Mouse (Mus musculus): ENCODE results near the gene Lin28a. TPM values are rescaled to one million over a fixed set of nuclear protein-coding genes. Genes with fewer than 3 reads are reported as not detected.
A peak's percentile ranks its signal among the peaks of the same experiment; 100 is the strongest.

Lin28a gene
- 0.27 and 0.64 TPM in 2 replicates for polyA plus RNA-seq (2015; fragmentation: Nextera tagmentation; extraction: Ambion mirVana)

DNA sequence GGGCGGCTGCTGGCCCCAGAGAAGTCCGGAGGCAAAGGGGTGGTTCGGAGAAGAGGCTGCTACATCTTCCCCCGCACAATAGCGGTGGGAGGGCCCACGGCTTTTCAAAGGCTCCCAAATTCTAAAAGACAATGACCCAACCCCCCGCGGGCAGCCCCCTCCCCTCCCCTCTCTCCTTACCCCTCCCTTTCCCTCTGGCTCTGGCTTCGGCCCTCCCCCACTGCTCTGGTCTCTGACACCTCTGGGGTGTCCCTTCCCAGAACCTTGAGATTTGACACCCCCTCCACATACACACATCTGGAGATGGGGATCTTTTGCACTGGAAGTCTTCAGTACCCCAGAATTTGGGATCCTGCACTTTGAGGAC lies at the start of gene Lin28a:
TSS of gene Lin28a (minus strand) at position 63 of the 367 bp plus-strand sequence.
- H3K4me3 ChIP-seq = peak within 1 kb of the TSS; percentile 37
- H3K9ac ChIP-seq = peak within 1 kb of the TSS; percentile 30
- peaks cover 38% of the 10 kb centered on the region for H3K4me1 ChIP-seq
- 0 out of 2 replicates have a peak, but pooled peaks have one; percentile 42 for ATAC-seq (replicated peaks)
- H3K36me3 ChIP-seq (replicated peaks) = no peaks in the 10 kb centered on the region
- peak within 1 kb of the TSS; percentile 63 for H3K4me2 ChIP-seq
- H3K27me3 ChIP-seq (replicated peaks) = peaks cover 11% of the 10 kb centered on the region; the same call in 1 of the 2 replicates
- H3K9me3 ChIP-seq = no peaks in the 10 kb centered on the region
- peak within 1 kb of the TSS; percentile 60 for H3K27ac ChIP-seq
- 0% methylated on average over 9 of the region's 9 CpGs for whole genome bisulfite sequencing

DNA sequence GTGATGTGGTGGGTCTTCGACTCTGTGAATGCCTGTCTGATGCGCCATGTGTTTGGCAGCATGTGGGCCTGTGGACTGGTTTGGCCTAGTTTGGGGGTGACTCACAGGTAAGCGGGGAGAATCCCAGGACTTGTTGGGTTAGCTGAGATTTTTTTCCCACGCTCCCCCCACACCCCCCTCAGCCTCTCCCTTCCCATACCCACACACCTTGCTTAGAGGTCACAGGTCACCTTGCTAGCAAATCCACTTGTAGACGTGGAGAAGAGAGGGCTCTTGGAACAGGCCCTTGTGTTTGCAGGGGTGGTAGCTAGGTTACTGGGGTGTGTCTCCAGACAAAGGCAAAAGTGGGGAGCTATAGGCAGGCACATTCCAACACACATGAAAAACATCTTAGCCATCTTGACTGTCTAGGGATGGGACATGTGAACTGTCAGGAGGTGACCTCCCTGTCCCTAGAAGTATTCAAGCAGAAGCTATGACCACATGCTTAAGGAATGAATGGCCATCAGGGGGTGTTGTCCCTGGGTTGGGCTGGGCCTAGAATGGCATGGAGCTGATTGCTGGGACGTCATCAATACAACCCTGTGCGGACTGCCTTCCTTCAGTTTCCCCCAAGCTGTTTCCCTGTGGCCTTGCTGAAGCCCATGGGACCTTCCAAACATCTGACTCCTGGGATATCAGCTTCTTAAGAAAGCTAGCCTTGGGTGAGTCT lies 49.3 kb upstream of the Lin28a start:
- WGBS = 79% methylated on average over 7 of the region's 7 CpGs

DNA sequence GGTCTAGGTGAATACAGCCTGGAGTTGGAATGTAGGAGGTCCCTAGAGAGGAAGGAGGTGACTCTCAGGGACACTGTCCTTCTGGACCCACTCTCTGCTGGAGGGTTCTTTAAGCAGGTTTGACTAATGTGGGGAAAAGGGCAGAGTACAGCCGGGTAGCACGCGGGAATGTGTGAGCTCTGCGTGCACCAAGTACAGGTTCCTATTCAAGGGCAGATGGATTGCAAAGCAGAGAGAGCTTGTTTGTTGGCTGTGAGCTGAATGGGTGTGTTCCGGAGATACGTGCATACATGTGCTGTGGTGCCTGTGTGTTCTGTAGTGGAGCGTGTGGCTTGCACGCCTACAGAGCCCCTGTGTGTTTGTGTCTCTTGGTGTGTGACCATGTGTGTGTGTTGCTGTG lies 48.7 kb upstream of the Lin28a start:
- no peak overlapping the region for H3K9ac ChIP-seq
- no peak overlapping the region for H3K4me2 ChIP-seq
- ATAC-seq (replicated peaks) = no peak
- H3K9me3 ChIP-seq = no peaks in the 10 kb centered on the region
- H3K27ac ChIP-seq = no peak overlapping the region
- WGBS = 95% methylated on average over 8 of the region's 8 CpGs
- H3K4me3 ChIP-seq = no peak overlapping the region
- H3K4me1 ChIP-seq = no peaks in the 10 kb centered on the region
- H3K27me3 ChIP-seq (replicated peaks) = no peaks in the 10 kb centered on the region
- H3K36me3 ChIP-seq (replicated peaks) = no peaks in the 10 kb centered on the region

More for the DNA sequence above, 49.3 kb upstream of the Lin28a start:
- Histone ChIP-seq H3K9me3 (no peaks in the 10 kb centered on the region), H3K9ac (no peak overlapping the region), H3K27me3 (replicated peaks) (no peaks in the 10 kb centered on the region), H3K4me3 (no peak overlapping the region), H3K4me2 (no peak overlapping the region), H3K27ac (no peak overlapping the region), H3K36me3 (replicated peaks) (no peaks in the 10 kb centered on the region), H3K4me1 (no peaks in the 10 kb centered on the region)
- no peak for ATAC-seq (replicated peaks)

DNA sequence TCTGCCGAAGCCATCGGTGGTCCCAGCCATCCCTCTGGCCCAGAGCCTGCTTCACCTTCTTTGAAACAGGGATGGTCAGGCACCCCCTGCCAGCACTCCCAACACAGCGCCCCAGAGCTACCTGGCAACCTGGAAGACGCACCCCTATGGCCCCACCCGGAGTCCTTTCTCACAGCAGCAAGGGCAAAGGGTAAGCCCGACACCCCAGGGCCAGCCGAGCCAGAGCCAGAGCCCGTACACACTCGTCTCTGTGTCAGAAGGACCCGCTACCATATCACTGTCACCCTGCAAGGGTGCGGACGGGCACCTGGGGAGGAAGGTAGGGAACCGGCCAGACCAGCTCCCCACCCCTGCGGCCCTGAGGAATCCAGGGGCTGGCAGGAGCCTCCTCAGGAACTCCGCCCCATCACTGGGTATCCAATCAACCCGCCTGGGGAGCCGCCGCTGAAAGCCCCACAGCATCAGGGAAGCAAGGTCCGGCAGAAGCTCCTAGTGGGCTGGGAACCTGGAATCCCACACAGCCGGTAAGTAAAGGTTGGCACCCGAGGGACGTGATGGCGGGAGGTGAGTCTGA lies 46.9 kb upstream of the Lin28a start:
- 20% methylated on average over 23 of the region's 23 CpGs for WGBS
- Histone ChIP-seq H3K9me3 (no peaks in the 10 kb centered on the region), H3K27ac (no peak overlapping the region), H3K4me2 (no peak overlapping the region), H3K27me3 (replicated peaks) (no peaks in the 10 kb centered on the region), H3K9ac (no peak overlapping the region), H3K36me3 (replicated peaks) (no peaks in the 10 kb centered on the region), H3K4me3 (no peak overlapping the region), H3K4me1 (no peaks in the 10 kb centered on the region)
- no peak for ATAC-seq (replicated peaks)

DNA sequence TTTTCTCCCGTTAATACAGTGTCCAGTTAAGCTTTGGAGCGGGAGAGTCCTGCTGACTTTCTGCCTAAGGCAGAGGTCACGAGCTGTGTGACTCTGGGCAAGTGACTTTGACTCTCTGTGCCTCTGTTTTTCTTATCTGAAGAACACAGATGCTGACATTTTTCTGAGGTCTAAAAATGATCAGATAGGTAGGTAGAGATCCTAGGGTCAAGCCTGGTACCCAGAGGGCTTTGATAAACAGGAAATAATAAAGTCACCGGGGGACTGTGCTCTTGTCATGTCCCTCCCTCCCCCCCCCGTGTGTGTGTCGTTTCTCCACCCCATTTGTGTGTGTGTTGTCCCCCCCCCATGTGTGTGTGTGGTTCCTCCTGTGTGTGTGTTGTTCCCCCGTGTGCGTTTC lies 43.9 kb upstream of the Lin28a start:
- H3K27me3 ChIP-seq (replicated peaks) = no peaks in the 10 kb centered on the region
- H3K27ac ChIP-seq = no peak overlapping the region
- H3K9me3 ChIP-seq = no peaks in the 10 kb centered on the region
- 53% methylated on average over 8 of the region's 8 CpGs for WGBS
- H3K4me1 ChIP-seq = no peaks in the 10 kb centered on the region
- H3K4me2 ChIP-seq = no peak overlapping the region
- no peak for ATAC-seq (replicated peaks)
- no peak overlapping the region for H3K9ac ChIP-seq
- no peaks in the 10 kb centered on the region for H3K36me3 ChIP-seq (replicated peaks)
- no peak overlapping the region for H3K4me3 ChIP-seq

DNA sequence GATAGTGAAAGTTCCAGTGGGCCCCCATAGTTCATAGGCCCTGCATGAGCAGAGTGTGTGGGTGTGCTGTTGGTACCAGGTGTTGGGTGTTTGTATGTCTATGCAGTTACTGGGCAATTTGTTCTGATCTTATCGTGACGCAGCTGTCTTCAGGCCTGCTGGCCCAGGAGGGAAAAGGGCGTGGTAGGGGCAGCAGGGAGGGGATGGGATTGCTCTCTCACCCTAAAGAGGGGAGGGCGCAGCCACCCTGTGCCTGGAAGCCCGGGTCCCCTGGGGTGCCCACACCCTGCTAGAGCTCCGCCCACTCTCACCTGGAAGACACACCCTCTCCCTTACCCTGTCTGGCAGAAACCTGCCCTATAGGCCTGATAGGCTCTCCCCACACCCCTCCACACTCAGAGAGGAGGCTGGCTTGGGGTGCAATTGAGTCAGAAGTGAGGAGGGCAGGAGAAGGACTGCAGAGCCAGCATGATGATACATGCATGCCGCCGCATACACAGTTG lies 43.4 kb upstream of the Lin28a start:
- Histone ChIP-seq H3K27ac (no peak overlapping the region), H3K4me3 (no peak overlapping the region), H3K4me1 (no peaks in the 10 kb centered on the region), H3K27me3 (replicated peaks) (no peaks in the 10 kb centered on the region), H3K36me3 (replicated peaks) (no peaks in the 10 kb centered on the region), H3K9ac (no peak overlapping the region), H3K4me2 (no peak overlapping the region), H3K9me3 (no peaks in the 10 kb centered on the region)
- 62% methylated on average over 8 of the region's 8 CpGs for WGBS
- no peak for ATAC-seq (replicated peaks)

DNA sequence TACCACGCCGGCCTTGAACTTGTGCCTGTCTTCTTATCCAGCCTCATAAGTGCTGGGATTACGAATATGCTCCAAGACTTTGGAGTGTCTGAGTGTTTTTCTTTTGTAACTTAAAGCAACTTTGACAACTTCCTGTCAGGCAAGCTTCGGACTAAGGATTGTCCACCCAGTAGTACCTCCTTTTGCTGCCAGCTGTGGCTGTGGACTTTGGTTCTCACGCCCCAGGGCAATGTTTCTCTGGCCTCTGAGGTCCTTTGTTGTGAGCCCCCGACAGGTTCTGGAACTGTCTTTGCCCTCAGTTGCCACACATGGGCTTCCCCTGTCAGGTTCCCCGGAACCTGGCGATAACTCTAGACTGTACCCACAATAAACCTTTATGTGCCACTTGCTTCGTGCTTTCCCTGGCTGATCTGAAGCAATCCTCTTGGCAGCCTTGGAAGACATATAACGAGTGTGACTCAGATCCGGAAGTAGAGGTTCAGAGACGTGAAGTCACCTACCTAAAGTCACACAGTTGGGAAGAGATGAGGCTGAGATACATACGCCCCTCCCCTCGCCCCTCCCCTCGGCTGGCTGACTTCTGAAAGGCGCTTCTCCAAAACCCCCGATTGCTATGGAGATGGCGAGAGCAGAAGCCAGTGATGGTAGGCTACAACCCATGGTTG lies 42.7 kb upstream of the Lin28a start:
- WGBS = 63% methylated on average over 18 of the region's 18 CpGs
- Histone ChIP-seq H3K27ac (no peak overlapping the region), H3K36me3 (replicated peaks) (no peaks in the 10 kb centered on the region), H3K4me3 (no peak overlapping the region), H3K9me3 (no peaks in the 10 kb centered on the region), H3K4me1 (no peaks in the 10 kb centered on the region), H3K27me3 (replicated peaks) (no peaks in the 10 kb centered on the region), H3K9ac (no peak overlapping the region), H3K4me2 (no peak overlapping the region)
- no peak for ATAC-seq (replicated peaks)

DNA sequence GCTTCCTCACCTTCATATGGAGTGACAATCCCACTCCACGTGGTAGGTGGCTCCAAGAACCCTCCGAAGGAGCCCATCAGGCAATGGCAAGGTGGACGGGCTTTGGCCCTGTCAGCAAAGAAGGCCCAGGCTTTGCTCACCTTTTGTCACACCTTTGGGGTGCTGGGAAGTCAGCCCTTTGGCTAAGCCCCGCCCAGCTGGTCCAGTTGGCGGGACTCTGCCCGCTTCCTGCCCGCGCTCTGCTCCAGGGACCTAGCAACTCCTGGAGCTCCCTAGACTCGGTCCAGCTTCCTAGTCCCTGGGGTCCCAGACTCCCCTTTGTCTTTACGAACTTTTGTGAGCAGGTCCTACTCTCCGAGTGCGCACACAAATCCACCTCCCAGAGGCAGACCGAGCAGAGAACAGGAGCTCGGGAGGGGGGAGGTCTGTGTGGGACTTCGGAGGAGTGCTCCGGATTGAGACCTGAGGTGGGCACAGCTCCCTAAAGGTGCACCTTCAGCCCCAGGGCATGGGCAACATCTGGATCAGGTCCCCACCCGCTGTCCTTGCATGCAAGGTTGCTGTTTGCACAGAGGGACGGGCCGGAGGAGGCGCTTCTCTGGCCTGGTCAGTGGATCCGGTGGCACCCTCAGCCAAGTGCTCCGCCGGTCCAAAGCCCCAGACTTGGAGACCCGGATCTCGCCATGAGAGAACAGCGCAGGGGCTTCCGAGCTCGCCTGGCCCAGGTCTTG lies 41.7 kb upstream of the Lin28a start, which contains the start of gene Crybg2:
TSS of gene Crybg2 (plus strand) at position 681 of the 731 bp plus-strand sequence.
- H3K4me3 ChIP-seq = no peak within 1 kb of the TSS
- H3K4me2 ChIP-seq = no peak within 1 kb of the TSS
- no peak within 1 kb of the TSS for H3K27ac ChIP-seq
- 51% methylated on average over 28 of the region's 28 CpGs for WGBS
- H3K27me3 ChIP-seq (replicated peaks) = no peaks in the 10 kb centered on the region
- no peaks in the 10 kb centered on the region for H3K36me3 ChIP-seq (replicated peaks)
- no peak within 1 kb of the TSS for H3K9ac ChIP-seq
- no peaks in the 10 kb centered on the region for H3K9me3 ChIP-seq
- no peaks in the 10 kb centered on the region for H3K4me1 ChIP-seq
- no peak for ATAC-seq (replicated peaks)

DNA sequence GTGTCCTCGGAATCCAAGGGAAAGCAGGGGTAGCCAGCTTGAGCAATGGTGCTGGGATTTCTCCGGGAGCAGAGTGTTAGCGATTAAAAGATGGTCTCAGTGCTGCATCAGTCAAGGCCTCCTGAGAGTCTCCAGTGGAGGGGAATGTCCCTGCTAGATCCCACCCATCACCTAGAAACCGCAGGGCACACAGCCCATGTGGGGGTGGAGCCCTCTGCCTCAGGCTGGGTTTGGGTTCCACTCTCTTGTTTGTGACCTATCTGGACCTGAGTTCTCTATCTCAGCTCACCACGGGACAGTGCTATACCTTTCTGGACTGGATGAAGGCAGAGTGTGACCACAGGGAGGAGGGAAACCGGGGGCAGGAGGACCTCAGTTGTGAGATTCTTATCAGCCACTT lies 40.3 kb upstream of the Lin28a start:
- Histone ChIP-seq H3K9ac (no peak overlapping the region), H3K9me3 (no peaks in the 10 kb centered on the region), H3K27me3 (replicated peaks) (no peaks in the 10 kb centered on the region), H3K4me1 (no peaks in the 10 kb centered on the region), H3K4me2 (no peak overlapping the region), H3K36me3 (replicated peaks) (no peaks in the 10 kb centered on the region), H3K27ac (no peak overlapping the region), H3K4me3 (no peak overlapping the region)
- 84% methylated on average over 6 of the region's 6 CpGs for WGBS
- ATAC-seq (replicated peaks) = no peak

DNA sequence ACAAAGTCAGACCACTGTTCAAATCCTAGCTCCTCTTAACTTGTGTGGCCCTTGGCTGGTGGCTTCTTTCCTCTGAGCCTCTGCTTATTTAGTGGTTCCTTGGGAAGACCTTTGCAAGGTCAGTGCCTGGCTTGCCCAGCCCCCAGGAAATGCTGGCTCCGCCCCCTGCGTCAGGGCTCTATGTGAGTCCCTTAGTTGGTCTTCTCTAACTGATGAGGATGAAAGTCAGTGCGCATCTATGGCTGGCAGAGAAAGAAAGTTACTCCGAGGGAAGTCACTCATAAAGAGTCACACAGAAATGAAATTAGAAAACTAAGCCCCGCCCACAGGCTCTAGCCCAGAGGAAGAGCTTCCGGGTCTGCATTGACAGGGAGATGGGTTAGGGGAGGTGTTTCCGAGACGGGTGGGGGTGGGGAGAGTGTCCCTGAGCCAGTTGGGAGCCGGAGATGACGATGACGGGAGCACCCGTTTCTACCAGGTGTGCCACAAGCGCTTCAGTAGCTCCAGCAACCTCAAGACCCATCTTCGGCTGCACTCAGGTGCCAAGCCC lies 39.6 kb upstream of the Lin28a start:
- Histone ChIP-seq H3K27ac (no peak overlapping the region), H3K36me3 (replicated peaks) (no peaks in the 10 kb centered on the region), H3K9me3 (no peaks in the 10 kb centered on the region), H3K4me2 (no peak overlapping the region; the same call in 1 of the 2 replicates), H3K27me3 (replicated peaks) (no peaks in the 10 kb centered on the region), H3K4me1 (no peaks in the 10 kb centered on the region), H3K9ac (no peak overlapping the region), H3K4me3 (no peak overlapping the region)
- no peak for ATAC-seq (replicated peaks)
- 31% methylated on average over 14 of the region's 14 CpGs for WGBS

DNA sequence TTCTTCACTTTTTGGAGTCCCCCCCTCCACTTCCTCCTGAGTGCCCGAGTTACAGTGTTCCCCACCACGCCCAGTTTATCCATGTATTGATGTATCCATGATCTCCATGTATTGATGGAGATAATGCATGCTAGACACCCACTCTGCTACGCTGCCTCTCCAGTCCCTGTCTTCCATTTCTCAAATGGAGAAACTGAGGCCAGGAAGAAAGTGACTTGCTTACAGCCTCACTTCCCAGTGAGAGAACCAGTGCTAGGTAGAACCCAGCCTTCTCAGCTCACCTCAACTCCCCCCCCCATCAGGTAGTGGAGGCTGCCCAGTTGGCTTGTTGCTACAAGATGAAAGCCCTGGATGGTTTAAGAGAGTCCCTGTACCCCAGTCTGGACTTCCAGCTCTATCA lies 34.9 kb upstream of the Lin28a start, which contains the start of gene Zfp683:
TSS of gene Zfp683 (plus strand) at position 301 of the 400 bp plus-strand sequence.
- 94% methylated on average over 3 of the region's 3 CpGs for WGBS
- H3K4me3 ChIP-seq = no peak within 1 kb of the TSS
- no peak for ATAC-seq (replicated peaks)

DNA sequence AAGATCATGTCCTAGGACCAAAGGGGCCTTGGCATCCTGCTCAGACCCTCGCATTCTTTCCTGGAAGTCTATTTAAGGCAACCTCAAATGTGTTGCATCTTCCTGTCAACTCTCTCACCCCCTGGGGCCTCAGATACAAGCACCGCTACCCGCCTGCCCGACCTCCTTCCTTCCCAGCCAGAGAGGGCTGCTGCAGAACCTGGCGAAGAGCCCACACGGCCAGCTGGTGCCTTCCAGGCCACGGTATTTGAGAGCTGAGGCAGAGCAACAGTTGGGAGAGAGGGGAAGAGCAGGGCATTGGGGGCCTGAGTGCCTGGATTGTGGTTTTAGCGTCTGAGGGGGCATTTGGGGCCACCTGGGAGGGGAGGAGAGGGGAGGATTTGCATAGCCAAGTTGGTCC lies 33.9 kb upstream of the Lin28a start:
- Histone ChIP-seq H3K36me3 (replicated peaks) (no peaks in the 10 kb centered on the region), H3K9ac (no peak overlapping the region), H3K4me2 (no peak overlapping the region), H3K27ac (no peak overlapping the region), H3K9me3 (no peaks in the 10 kb centered on the region), H3K4me1 (peaks cover 5% of the 10 kb centered on the region; the same call in 1 of the 2 replicates), H3K27me3 (replicated peaks) (no peaks in the 10 kb centered on the region), H3K4me3 (no peak overlapping the region)
- ATAC-seq (replicated peaks) = no peak
- WGBS = 34% methylated on average over 8 of the region's 8 CpGs

More for the DNA sequence above, 34.9 kb upstream of the Lin28a start, which contains the start of gene Zfp683:
- Histone ChIP-seq H3K4me1 (peaks cover 5% of the 10 kb centered on the region; the same call in 1 of the 2 replicates), H3K9me3 (no peaks in the 10 kb centered on the region), H3K4me2 (no peak within 1 kb of the TSS), H3K36me3 (replicated peaks) (no peaks in the 10 kb centered on the region), H3K27ac (no peak within 1 kb of the TSS), H3K27me3 (replicated peaks) (no peaks in the 10 kb centered on the region), H3K9ac (no peak within 1 kb of the TSS)

Data from midbrain, embryonic 15.5 days (tissue).